Mouse (Mus musculus): Measurements from ENCODE around the gene Usp47.

- TF ChIP-seq CTCF (IDR thresholded peaks at IDR 0.05 in 2 of 3, conservative IDR thresholded peaks at IDR 0.05 in 1 of 3; ENCODE audit: control insufficient read depth in 1 of 3, insufficient read depth in 1 of 3, low read depth in 2 of 3, low read length in 3 of 3, poor library complexity in 1 of 3, severe bottlenecking in 1 of 3) (no peak), POLR2A (IDR thresholded peaks at IDR 0.05; ENCODE audit: control insufficient read depth in 1 of 2, insufficient read depth in 1 of 2, low read depth in 1 of 2, low read length in 2 of 2, poor library complexity in 1 of 2) (no peak), MAFK (IDR thresholded peaks at IDR 0.05; ENCODE audit: borderline replicate concordance, low read depth, low read length) (no peak), USF1 (IDR thresholded peaks at IDR 0.05; ENCODE audit: low read depth, low read length) (no peak), POLR2AphosphoS2 (IDR thresholded peaks at IDR 0.05; ENCODE audit: low read length) (no peak), RAD21 (IDR thresholded peaks at IDR 0.05; ENCODE audit: low read depth, low read length) (no peak), MYC (IDR thresholded peaks at IDR 0.05; ENCODE audit: low read depth, low read length) (no peak), ZC3H11A (IDR thresholded peaks at IDR 0.05; ENCODE audit: low read depth, low read length) (no peak), UBTF (IDR thresholded peaks at IDR 0.05; ENCODE audit: borderline replicate concordance, insufficient read depth, low read depth, low read length) (no peak), EP300 (IDR thresholded peaks at IDR 0.05; ENCODE audit: low read depth in 1 of 2, low read length in 2 of 2) (peak in 1 of 2 experiments; percentile 43; a peak in 1 of 4 replicates), NELFE (IDR thresholded peaks at IDR 0.05; ENCODE audit: low read depth, low read length) (no peak)
These were observed 85.5 kb downstream of the Usp47 start for GRCm38 (mm10) chr7:112108757-112109156.

Data from MEL (cell line).